Mouse (Mus musculus): ENCODE data around the gene Serpinf1. TPM values are rescaled to one million over a fixed set of nuclear protein-coding genes. Genes with fewer than 3 reads are reported as not detected.

Serpinf1 gene
- total and polyA plus RNA-seq, 2 experiments from 2014 or later: 34.3 to 92.0 TPM

DNA sequence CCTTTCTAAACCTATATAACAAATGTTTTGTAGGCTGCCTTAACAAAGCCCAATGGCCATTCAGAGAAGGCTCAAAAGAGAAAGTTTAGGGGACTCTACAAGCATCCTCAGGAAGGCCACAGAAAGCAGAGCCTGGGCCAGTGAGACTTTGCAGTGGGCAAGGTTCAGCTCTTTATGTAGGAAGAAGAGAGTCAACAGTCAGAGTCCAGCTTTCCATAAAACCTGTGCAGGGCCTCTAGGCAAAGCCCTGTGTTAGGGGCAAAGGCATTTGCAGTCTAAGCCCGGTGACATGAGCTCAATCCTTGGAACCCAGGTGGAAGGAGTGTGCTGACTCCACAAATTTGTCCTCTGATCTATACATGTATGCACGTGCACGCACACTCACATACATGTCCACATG is 2.0 kb upstream of the Serpinf1 start:
- Histone ChIP-seq H3K9ac (replicated peaks; ENCODE audit: low read length, poor library complexity, severe bottlenecking) (no peak overlapping the region), H3K4me3 (ENCODE audit: low read depth, low read length) (no peak overlapping the region), H3K36me3 (ENCODE audit: insufficient read depth, low read length) (no peaks in the 10 kb centered on the region), H3K4me2 (ENCODE audit: low read depth, low read length, poor library complexity, severe bottlenecking) (no peak overlapping the region), H3K9me3 (ENCODE audit: low read length) (no peaks in the 10 kb centered on the region), H3K27me3 (ENCODE audit: insufficient read depth, low read length) (no peaks in the 10 kb centered on the region), H3K4me1 (ENCODE audit: insufficient read depth, low read length) (no peaks in the 10 kb centered on the region), H3K27ac (ENCODE audit: low read depth, low read length) (no peak overlapping the region)
- WGBS: 90% methylated on average over 3 of the region's 3 CpGs
- ATAC-seq (ENCODE audit: low FRiP score): no peak
- no peak for TF ChIP-seq CTCF (IDR thresholded peaks at IDR 0.05)
- no peak for DNase-seq (ENCODE audit: low spot score)

DNA sequence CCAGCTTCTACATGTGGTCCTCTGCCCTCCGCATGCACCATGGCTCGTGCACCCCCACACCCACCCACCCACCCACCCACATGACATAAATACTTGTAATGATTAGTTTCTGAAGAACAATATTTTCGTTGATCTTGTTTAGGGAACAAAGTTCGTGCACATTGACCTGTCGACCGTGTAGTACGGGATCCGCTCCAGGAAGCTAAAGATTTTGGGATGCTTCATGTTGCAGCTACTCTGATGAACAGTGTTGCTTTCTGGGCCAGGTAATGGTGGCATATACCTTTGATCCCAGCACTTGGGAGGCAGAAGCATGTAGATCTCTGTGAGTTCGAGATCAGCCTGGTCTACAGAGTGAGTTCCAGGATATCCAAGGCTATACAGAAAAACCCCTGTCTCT is 1.5 kb upstream of the Serpinf1 start:
- Histone ChIP-seq H3K9ac (replicated peaks; ENCODE audit: low read length, poor library complexity, severe bottlenecking) (no peak overlapping the region), H3K9me3 (ENCODE audit: low read length) (no peaks in the 10 kb centered on the region), H3K4me2 (ENCODE audit: low read depth, low read length, poor library complexity, severe bottlenecking) (no peak overlapping the region), H3K4me1 (ENCODE audit: insufficient read depth, low read length) (no peaks in the 10 kb centered on the region), H3K27me3 (ENCODE audit: insufficient read depth, low read length) (no peaks in the 10 kb centered on the region), H3K27ac (ENCODE audit: low read depth, low read length) (no peak overlapping the region), H3K36me3 (ENCODE audit: insufficient read depth, low read length) (no peaks in the 10 kb centered on the region), H3K4me3 (ENCODE audit: low read depth, low read length) (no peak overlapping the region)
- no peak for DNase-seq (ENCODE audit: low spot score)
- WGBS: 87% methylated on average over 9 of the region's 9 CpGs
- TF ChIP-seq CTCF (IDR thresholded peaks at IDR 0.05): no peak
- ATAC-seq (ENCODE audit: low FRiP score): no peak

DNA sequence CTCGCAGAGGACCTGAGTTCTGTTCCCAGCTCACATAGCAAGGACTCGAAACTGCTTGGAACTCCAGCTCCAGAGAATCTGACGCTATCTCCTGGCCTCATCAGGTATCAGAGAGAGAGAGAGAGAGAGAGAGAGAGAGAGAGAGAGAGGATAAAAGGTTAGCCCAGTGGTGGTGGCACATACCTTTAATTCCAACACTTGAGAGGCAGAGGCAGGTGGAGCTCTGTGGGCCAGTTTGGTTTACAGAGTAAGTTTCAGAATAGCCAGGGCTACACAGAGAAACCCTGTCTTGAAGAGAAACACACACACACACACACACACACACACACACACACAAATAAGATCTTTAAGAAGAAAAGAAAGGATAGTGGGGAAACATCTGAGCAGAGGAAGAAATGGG is 590 bp upstream of the Serpinf1 start:
- Histone ChIP-seq H3K27ac (ENCODE audit: low read depth, low read length) (no peak overlapping the region), H3K36me3 (ENCODE audit: insufficient read depth, low read length) (no peaks in the 10 kb centered on the region), H3K9ac (replicated peaks; ENCODE audit: low read length, poor library complexity, severe bottlenecking) (no peak overlapping the region), H3K27me3 (ENCODE audit: insufficient read depth, low read length) (no peaks in the 10 kb centered on the region), H3K4me3 (ENCODE audit: low read depth, low read length) (no peak overlapping the region), H3K4me2 (ENCODE audit: low read depth, low read length, poor library complexity, severe bottlenecking) (no peak overlapping the region), H3K4me1 (ENCODE audit: insufficient read depth, low read length) (no peaks in the 10 kb centered on the region), H3K9me3 (ENCODE audit: low read length) (no peaks in the 10 kb centered on the region)
- no peak for TF ChIP-seq CTCF (IDR thresholded peaks at IDR 0.05)
- no peak for DNase-seq (ENCODE audit: low spot score)
- WGBS: 98% methylated on average over 3 of the region's 3 CpGs
- ATAC-seq (ENCODE audit: low FRiP score): no peak

DNA sequence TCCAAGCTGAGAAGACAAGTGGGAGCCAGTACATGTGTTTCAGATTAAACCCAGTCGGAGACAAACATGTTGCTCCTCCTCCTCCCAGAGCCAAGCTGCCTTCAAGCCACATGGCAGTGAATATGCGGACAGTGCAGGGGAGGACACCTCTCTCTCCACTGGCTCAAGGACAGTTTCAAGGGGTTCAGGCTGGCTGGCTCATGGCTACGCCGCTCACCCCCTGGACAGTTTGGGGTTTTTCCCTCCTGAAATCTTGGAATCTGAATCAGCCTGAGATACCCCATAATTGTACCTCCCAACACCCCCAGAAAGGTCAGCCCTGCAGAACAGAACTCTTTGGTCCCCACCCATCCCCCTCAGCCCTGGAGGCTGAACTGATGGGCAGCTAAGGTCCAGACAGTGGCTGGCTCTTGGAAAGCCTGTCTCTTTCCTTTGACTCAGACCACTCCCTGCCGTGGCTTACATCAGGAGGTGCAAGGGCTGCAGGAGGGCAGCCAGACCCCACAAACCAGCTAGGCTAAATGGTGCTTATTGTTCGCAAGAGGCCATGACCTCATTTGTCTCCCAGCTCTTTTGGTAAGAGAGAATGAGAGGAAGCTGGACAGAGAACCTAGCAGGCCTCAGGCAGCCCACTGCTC is 1.0 kb downstream of the Serpinf1 start:
- no peaks in the 10 kb centered on the region for H3K36me3 ChIP-seq (ENCODE audit: insufficient read depth, low read length)
- no peak overlapping the region for H3K4me3 ChIP-seq (ENCODE audit: low read depth, low read length)
- H3K27me3 ChIP-seq (ENCODE audit: insufficient read depth, low read length): no peaks in the 10 kb centered on the region
- DNase-seq (ENCODE audit: low spot score) (no peak), ATAC-seq (ENCODE audit: low FRiP score) (no peak)
- WGBS: 51% methylated on average over 6 of the region's 6 CpGs
- H3K9me3 ChIP-seq (ENCODE audit: low read length): no peaks in the 10 kb centered on the region
- no peaks in the 10 kb centered on the region for H3K4me1 ChIP-seq (ENCODE audit: insufficient read depth, low read length)
- no peak overlapping the region for H3K27ac ChIP-seq (ENCODE audit: low read depth, low read length)
- no peak for TF ChIP-seq CTCF (IDR thresholded peaks at IDR 0.05)
- no peak overlapping the region for H3K9ac ChIP-seq (replicated peaks; ENCODE audit: low read length, poor library complexity, severe bottlenecking)
- no peak overlapping the region for H3K4me2 ChIP-seq (ENCODE audit: low read depth, low read length, poor library complexity, severe bottlenecking)

DNA sequence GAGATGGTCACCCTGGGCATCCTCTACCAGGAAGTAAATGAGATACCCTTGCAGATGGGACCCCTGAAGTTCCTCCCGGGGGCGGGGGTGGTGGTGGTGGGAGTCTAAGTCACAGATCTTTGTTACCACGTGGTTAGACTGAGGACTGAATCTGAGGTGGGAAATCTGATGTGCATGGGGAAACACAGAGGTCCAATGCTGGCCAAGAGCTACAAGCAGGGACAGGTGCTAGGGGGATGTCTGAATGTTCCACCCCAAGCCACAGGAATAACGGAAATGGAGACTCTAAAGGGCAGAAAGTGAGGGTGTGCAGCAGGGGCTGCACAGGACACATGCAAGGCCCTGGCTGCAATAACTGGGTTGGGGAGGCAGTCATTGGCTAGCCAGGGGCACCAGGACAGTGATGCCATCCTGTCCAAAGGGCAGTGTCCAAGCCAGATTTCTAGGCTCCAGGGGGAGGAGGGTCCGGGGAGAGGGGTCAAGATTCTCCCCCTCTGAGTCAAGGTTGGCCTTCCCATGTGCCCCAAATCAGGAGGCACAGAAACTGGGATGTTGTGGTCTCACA is 1.6 kb downstream of the Serpinf1 start:
- H3K9ac ChIP-seq (replicated peaks; ENCODE audit: low read length, poor library complexity, severe bottlenecking): no peak overlapping the region
- no peak overlapping the region for H3K4me2 ChIP-seq (ENCODE audit: low read depth, low read length, poor library complexity, severe bottlenecking)
- no peak for TF ChIP-seq CTCF (IDR thresholded peaks at IDR 0.05)
- H3K27me3 ChIP-seq (ENCODE audit: insufficient read depth, low read length): no peaks in the 10 kb centered on the region
- H3K9me3 ChIP-seq (ENCODE audit: low read length): no peaks in the 10 kb centered on the region
- 69% methylated on average over 5 of the region's 5 CpGs for WGBS
- H3K4me1 ChIP-seq (ENCODE audit: insufficient read depth, low read length): no peaks in the 10 kb centered on the region
- ATAC-seq (ENCODE audit: low FRiP score) (no peak), DNase-seq (ENCODE audit: low spot score) (no peak)
- H3K27ac ChIP-seq (ENCODE audit: low read depth, low read length): no peak overlapping the region
- no peaks in the 10 kb centered on the region for H3K36me3 ChIP-seq (ENCODE audit: insufficient read depth, low read length)
- no peak overlapping the region for H3K4me3 ChIP-seq (ENCODE audit: low read depth, low read length)

DNA sequence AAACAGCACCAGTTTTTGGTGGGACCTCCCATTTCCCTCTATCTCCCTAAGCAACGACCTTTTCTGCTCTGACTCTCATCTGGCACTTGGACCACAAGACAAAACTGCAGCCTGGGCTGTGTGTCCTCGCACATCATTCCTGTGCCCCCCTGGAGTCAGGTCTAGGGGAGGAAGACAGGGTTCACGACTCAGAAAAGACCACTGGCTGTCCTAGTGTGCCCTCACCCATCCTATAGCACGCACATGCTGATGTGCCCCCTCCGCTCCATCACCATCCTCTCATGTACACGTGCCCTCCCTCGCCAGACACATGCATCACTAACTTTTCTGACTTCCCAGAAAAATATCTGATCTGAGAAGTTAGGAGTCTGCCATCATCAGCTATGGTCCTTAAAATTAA is 2.5 kb downstream of the Serpinf1 start:
- Histone ChIP-seq H3K27ac (ENCODE audit: low read depth, low read length) (no peak overlapping the region), H3K36me3 (ENCODE audit: insufficient read depth, low read length) (no peaks in the 10 kb centered on the region), H3K27me3 (ENCODE audit: insufficient read depth, low read length) (no peaks in the 10 kb centered on the region), H3K4me1 (ENCODE audit: insufficient read depth, low read length) (no peaks in the 10 kb centered on the region), H3K9me3 (ENCODE audit: low read length) (no peaks in the 10 kb centered on the region), H3K4me3 (ENCODE audit: low read depth, low read length) (no peak overlapping the region), H3K4me2 (ENCODE audit: low read depth, low read length, poor library complexity, severe bottlenecking) (no peak overlapping the region), H3K9ac (replicated peaks; ENCODE audit: low read length, poor library complexity, severe bottlenecking) (no peak overlapping the region)
- DNase-seq (ENCODE audit: low spot score) (no peak), ATAC-seq (ENCODE audit: low FRiP score) (no peak)
- no peak for TF ChIP-seq CTCF (IDR thresholded peaks at IDR 0.05)
- WGBS: 81% methylated on average over 7 of the region's 7 CpGs
